Mouse (Mus musculus) common myeloid progenitor, adult 5-6 weeks (primary cell): ENCODE data around the gene Hipk2. TPM values are rescaled to one million over a fixed set of nuclear protein-coding genes. Genes with fewer than 3 reads are reported as not detected.

Experiments used
- ATAC-seq: replicated peaks from 2 replicates; pipeline ENCODE4 v1.8.0; 2016; ENCODE audit warnings: low read depth, mild to moderate bottlenecking, moderate TSS enrichment, inconsistent platforms; ENCODE audit not compliant: poor library complexity, severe bottlenecking
- total RNA-seq: library from RNA; stranded (forward); fragments of 200-1000, 187-1606 nt; gene quantifications from 2 replicates; pipeline ENCODE4 v1.2.3, GENCODE M21; 2017

The Hipk2 gene
- total RNA-seq = 10.3 and 16.4 TPM in 2 replicates

- peak; percentile 91 for ATAC-seq
These were observed at the start of gene Hipk2 for GRCm38 (mm10) chr6:38876071-38876911. TSS of gene Hipk2 (minus strand) at chr6:38876165.

- no peak for ATAC-seq
These were observed 49.8 kb upstream of the Hipk2 start for GRCm38 (mm10) chr6:38925719-38926118.

- peak; percentile 62 for ATAC-seq
These were observed 48.2 kb upstream of the Hipk2 start for GRCm38 (mm10) chr6:38923870-38924817.

GRCm38 (mm10) chr6:38923450-38923849, 47.5 kb upstream of the Hipk2 start:
- no peak for ATAC-seq

GRCm38 (mm10) chr6:38922517-38922916, 46.6 kb upstream of the Hipk2 start:
- ATAC-seq = no peak

- no peak for ATAC-seq
These were observed 45.8 kb upstream of the Hipk2 start for GRCm38 (mm10) chr6:38921810-38922116.

- peak; percentile 19; the same call in 1 of the 2 replicates for ATAC-seq
These were observed 45.3 kb upstream of the Hipk2 start for GRCm38 (mm10) chr6:38921095-38921809.

- ATAC-seq = no peak
These were observed 44.2 kb upstream of the Hipk2 start for GRCm38 (mm10) chr6:38920141-38920540.

GRCm38 (mm10) chr6:38919135-38919740, 43.3 kb upstream of the Hipk2 start:
- ATAC-seq = peak; percentile 37

GRCm38 (mm10) chr6:38918728-38919127, 42.8 kb upstream of the Hipk2 start:
- peak; percentile 57 for ATAC-seq

- no peak for ATAC-seq
These were observed 41.5 kb upstream of the Hipk2 start for GRCm38 (mm10) chr6:38917415-38917814.

GRCm38 (mm10) chr6:38916571-38916970, 40.6 kb upstream of the Hipk2 start:
- ATAC-seq = no peak

- ATAC-seq = no peak
These were observed 39.8 kb upstream of the Hipk2 start for GRCm38 (mm10) chr6:38915776-38916175.

- no peak for ATAC-seq
These were observed 38.2 kb upstream of the Hipk2 start for GRCm38 (mm10) chr6:38914181-38914580.

GRCm38 (mm10) chr6:38913386-38914042, 37.5 kb upstream of the Hipk2 start:
- no peak for ATAC-seq

GRCm38 (mm10) chr6:38912845-38913244, 36.9 kb upstream of the Hipk2 start:
- ATAC-seq = no peak

- ATAC-seq = no peak
These were observed 36.2 kb upstream of the Hipk2 start for GRCm38 (mm10) chr6:38912121-38912660.

- peak; percentile 79 for ATAC-seq
These were observed 35.0 kb upstream of the Hipk2 start for GRCm38 (mm10) chr6:38910828-38911559.
